Mouse (Mus musculus) forebrain, embryonic 11.5 days (tissue): ENCODE measurements at regions not wholly inside any gene's neighbourhood (a gene's known extent, or its start where the extent isn't known, plus 50 kb on each side); places are given as distances from the start of the nearest gene placed in this dataset.

ENCODE experiments used
- ATAC-seq: fragments of 200-750 bp; cut with Nextera tagmentation; replicated peaks from 2 replicates; pipeline ENCODE4 v1.8.0; 2017; ENCODE audit warnings: moderate TSS enrichment; ENCODE audit not compliant: low FRiP score
- DNase-seq: peaks from one replicate; pipeline ENCODE4 v3.0.0-alpha.2; 2017; ENCODE audit warnings: low spot score
- H3K27ac ChIP-seq: fragments of 300-500 bp; sonication (generic); 2 replicates; pipeline ENCODE4 v1.5.1; 2014; ENCODE audit warnings: low read depth, low read length
- H3K27me3 ChIP-seq: fragments of 300-500 bp; sonication (generic); 2 replicates; pipeline ENCODE4 v1.6.1; 2014; ENCODE audit warnings: mild to moderate bottlenecking, low read length, mixed read lengths; ENCODE audit not compliant: control insufficient read depth, insufficient read depth
- H3K36me3 ChIP-seq: fragments of 300-500 bp; sonication (generic); 2 replicates; pipeline ENCODE4 v1.6.1; 2014; ENCODE audit warnings: mild to moderate bottlenecking, low read length, moderate library complexity, mixed read lengths; ENCODE audit not compliant: control insufficient read depth, insufficient read depth
- H3K4me1 ChIP-seq: fragments of 300-500 bp; sonication (generic); replicated peaks from 2 replicates; pipeline ENCODE4 v1.6.1; 2014; ENCODE audit warnings: low read length, mixed read lengths; ENCODE audit not compliant: control insufficient read depth, insufficient read depth
- H3K4me2 ChIP-seq: fragments of 300-500 bp; sonication (generic); 2 replicates; pipeline ENCODE4 v1.6.1; 2014; ENCODE audit warnings: low read depth, mild to moderate bottlenecking, low read length, moderate library complexity, mixed read lengths; ENCODE audit not compliant: severe bottlenecking
- H3K4me3 ChIP-seq: fragments of 300-500 bp; sonication (generic); 2 replicates; pipeline ENCODE4 v1.5.1; 2014; ENCODE audit warnings: low read depth, low read length
- H3K9ac ChIP-seq: fragments of 300-500 bp; sonication (generic); 2 replicates; pipeline ENCODE4 v1.6.1; 2014; ENCODE audit warnings: low read length
- H3K9me3 ChIP-seq: fragments of 300-500 bp; sonication (generic); 2 replicates; pipeline ENCODE4 v1.6.1; 2016; ENCODE audit warnings: low read length, mixed read lengths; ENCODE audit not compliant: control insufficient read depth
- WGBS: fragments of 180-500 bp; shearing (Covaris S2); extraction: QIAGEN DNeasy Blood & Tissue Kit; methylation state at CpG from one replicate; pipeline ENCODE4 v1.1.7; 2014; 5-methylcytosine and 5-hydroxymethylcytosine counted together

- no peaks in the 10 kb centered on the region for H3K27me3 ChIP-seq
- 67% methylated on average over 9 of the region's 9 CpGs for WGBS
- no peak overlapping the region for H3K27ac ChIP-seq
- no peaks in the 10 kb centered on the region for H3K9me3 ChIP-seq
- ATAC-seq (no peak), DNase-seq (no peak)
- no peaks in the 10 kb centered on the region for H3K36me3 ChIP-seq
- peaks cover 6% of the 10 kb centered on the region; the same call in 1 of the 2 replicates for H3K4me1 ChIP-seq
- no peak overlapping the region for H3K4me2 ChIP-seq
- no peak overlapping the region for H3K4me3 ChIP-seq
- no peak overlapping the region for H3K9ac ChIP-seq
These were observed 51.5 kb upstream of the Fer start for GRCm38 (mm10) chr17:63811246-63811785.

- 81% methylated on average over 3 of the region's 3 CpGs for WGBS
- Histone ChIP-seq H3K9ac (no peak overlapping the region), H3K27ac (no peak overlapping the region), H3K27me3 (no peaks in the 10 kb centered on the region), H3K4me3 (no peak overlapping the region), H3K36me3 (no peaks in the 10 kb centered on the region), H3K4me1 (peaks cover 4% of the 10 kb centered on the region; the same call in 1 of the 2 replicates), H3K4me2 (no peak overlapping the region), H3K9me3 (no peaks in the 10 kb centered on the region)
- DNase-seq (no peak), ATAC-seq (no peak)
These were observed 50.3 kb upstream of the Fer start for GRCm38 (mm10) chr17:63812586-63812985.
